Mouse (Mus musculus): ENCODE measurements around the gene Nlrp4e.
"Not testable (repeated sequence)": the region's sequence is repeated elsewhere in the genome, so short reads cannot be mapped to it uniquely, and the experiment has no call there.

Gene Nlrp4e

DNA sequence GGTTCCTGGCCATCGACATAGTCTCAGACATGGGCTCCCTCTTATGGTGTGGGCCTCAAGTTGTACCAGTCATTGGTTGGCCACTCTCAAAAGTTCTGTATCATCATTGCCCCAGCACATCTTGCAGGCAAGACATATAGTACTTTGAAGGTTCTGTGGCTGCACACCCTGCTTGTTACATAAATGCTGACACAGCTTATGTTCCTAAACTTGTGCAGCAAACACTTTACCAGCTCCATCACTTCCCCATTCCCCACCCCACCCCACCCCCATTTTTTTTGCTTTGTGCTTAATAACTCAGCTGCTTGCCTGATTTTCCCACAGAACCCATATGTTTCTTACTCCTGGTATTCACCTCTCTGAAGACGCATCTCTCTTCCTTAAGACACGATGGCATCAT, at the start of gene Nlrp4e:
TSS of gene Nlrp4e (plus strand) at position 301 of the 400 bp plus-strand sequence.
- DNase-seq (ENCODE audit: low read depth), result not testable (repeated sequence)

DNA sequence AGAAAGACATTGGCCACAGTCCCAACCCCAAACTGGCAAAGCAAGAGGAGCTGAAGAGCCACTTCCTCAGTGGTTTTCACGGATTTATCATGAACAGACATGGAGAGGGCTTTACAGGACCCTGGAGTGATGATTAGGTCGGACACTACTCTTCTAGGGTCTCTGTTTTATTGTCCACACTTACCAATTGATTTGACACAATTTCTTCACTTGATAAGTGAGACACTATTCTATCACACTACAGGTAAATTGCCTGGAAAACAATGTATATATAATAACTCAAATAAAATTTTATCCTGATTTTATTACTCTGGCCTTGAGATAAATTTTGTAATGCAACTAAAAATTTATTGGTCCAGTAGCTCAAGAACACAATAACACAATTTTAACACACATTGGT, 49.4 kb upstream of the Nlrp4e start, which contains the start of gene Vmn1r166:
TSS of gene Vmn1r166 (minus strand) at position 101 of the 400 bp plus-strand sequence.
- not testable (repeated sequence) for DNase-seq (ENCODE audit: low read depth)

DNA sequence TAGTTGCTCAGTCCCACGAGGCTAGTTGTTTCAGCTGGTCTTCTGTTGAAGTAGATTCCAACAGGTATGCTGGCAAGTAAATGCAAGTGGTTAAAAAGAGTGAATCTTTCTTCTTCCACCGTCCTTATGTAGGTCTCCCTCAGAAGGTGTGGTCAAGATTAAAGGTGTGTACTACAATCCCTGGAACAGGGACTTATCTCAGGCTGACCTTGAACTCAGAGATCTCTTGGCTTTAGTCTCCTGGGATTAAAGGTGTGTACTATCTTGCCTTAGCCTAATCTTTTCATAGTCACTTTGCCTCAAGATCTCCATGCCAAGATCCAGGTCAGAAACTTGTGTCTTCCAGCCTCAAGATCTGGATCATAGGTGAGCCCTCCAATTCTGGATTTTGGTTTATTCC, 22.2 kb upstream of the Nlrp4e start, which contains the start of gene Gm6902:
TSS of gene Gm6902 (minus strand) at position 101 of the 400 bp plus-strand sequence.
- DNase-seq (ENCODE audit: low read depth), result not testable (repeated sequence)

DNA sequence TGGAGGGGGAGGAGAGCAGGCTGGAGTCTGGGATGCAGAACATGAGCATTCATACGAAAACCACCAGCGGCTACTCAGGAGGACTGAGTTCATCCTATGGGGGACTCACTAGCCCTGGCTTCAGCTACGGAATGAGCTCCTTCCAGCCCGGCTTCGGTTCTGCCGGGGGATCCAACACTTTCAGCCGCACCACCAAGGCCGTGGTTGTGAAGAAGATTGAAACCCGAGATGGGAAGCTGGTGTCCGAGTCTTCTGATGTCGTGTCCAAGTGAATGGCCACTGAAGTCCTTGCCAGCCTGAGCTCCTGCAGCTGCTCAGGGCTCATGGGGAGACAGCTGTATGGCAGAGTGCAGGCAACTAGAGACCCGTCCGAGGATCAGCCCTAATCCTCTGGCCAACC, 57.3 kb downstream of the Nlrp4e start:
- not testable (repeated sequence) for DNase-seq (ENCODE audit: low read depth)

GRCm38 (mm10) chr7:23385589-23385988, 84.6 kb downstream of the Nlrp4e start, which contains the start of gene Nlrp5:
Gene Nlrp5 (plus strand): TSS chr7:23385889.
- no peak for DNase-seq (ENCODE audit: low read depth)
